Mouse (Mus musculus): ENCODE measurements around the gene Setdb2.
A peak's percentile ranks its signal among the peaks of the same experiment; 100 is the strongest.
"Not testable (repeated sequence)": the region's sequence is repeated elsewhere in the genome, so short reads cannot be mapped to it uniquely, and the experiment has no call there.

The Setdb2 gene

GRCm38 (mm10) chr14:59440558-59441471 is at the start of gene Setdb2, which contains the start of gene Cab39l:
Gene Setdb2 (minus strand): TSS chr14:59440884.
Gene Cab39l (plus strand): TSS chr14:59440972.
- peak; percentile 96 for DNase-seq

GRCm38 (mm10) chr14:59485247-59485810 is 44.6 kb upstream of the Setdb2 start:
- peak in 1 of 2 experiments; percentile 34 for DNase-seq

DNA sequence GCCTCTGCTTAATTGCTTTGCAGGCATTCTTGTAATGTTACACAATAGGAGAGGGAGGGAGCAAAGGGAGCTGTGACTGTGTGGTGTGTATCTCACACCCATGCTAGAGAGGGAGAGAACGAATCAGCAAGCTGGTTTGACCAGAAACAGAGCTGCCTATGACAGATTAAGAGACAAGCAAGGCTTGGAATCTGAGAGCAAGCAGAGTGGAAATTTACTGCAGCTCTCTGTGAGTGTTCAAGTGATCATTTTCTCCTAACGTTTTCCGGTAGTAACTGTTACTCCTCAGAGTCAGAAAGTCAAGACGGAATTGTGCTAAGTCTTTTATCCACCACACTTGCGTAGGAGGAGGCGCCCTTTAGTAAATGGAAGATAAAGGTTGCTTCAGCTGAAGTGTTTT is 38.0 kb upstream of the Setdb2 start:
- DNase-seq = peak; percentile 32 to 67

- peak; percentile 34 to 39 for DNase-seq
Observed at GRCm38 (mm10) chr14:59470781-59471180, 30.1 kb upstream of the Setdb2 start.

DNA sequence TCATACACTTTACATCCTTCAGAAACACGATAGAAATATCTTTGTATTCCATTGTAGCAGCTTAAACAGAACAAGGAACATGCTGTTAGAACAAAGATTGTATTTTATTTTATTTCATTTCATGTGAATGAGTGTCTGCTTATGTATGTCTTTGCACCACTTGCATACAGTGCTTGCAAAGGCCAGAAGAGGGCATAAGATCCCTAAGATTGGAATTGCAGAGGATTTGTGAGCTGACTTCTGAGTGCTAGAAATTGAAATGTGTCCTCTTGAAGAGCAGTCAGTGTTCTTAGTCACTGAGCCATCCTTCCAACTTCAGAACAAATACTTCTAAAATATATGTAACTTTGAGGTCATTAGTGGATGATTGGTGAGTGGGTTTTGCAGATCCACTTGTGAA is 27.1 kb upstream of the Setdb2 start:
- DNase-seq = peak in 1 of 2 experiments; percentile 30

- no peak for DNase-seq
Observed at GRCm38 (mm10) chr14:59466503-59466902, 25.8 kb upstream of the Setdb2 start.

- DNase-seq = no peak
Observed at GRCm38 (mm10) chr14:59447981-59448380, 7.3 kb upstream of the Setdb2 start.

DNA sequence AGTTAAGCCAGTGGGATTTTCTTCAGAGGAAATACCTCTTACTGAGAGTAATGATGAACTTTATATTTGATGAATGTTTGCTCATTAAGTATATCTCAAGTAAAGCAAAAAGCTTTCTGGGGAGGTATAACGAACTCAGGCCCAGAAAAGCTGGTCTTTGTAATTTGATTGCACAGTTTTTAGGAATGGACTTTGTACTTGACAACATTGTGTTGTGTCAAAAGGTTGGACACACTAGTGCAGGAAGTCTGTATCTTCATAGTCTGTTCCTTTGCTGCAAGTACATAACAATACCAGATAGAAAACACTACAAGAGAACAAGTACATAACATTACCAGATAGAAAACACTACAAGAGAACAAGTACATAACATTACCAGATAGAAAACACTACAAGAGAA is 4.7 kb upstream of the Setdb2 start:
- no peak for DNase-seq

- no peak for DNase-seq
Observed at GRCm38 (mm10) chr14:59441472-59441805, 755 bp upstream of the Setdb2 start.

- no peak for DNase-seq
Observed at GRCm38 (mm10) chr14:59440039-59440438, 645 bp downstream of the Setdb2 start.

DNA sequence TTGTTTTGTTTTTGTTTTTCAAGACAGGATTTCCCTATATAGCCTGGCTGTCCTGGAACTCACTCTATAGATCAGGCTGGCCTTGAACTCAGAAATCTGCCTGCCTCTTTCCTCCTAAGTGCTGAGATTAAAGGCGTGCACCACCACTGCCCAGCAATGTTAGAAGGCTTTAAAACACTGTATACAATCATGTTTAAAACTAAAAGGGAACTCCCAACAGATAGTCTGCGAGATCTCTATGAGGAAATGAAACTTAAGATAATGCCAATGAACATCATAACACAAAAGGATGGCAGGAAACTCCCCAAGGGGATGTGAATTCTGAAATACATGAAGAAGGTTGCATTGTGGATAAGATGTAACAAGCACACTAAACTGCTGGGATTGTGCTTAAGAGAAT is 2.2 kb downstream of the Setdb2 start:
- no peak for DNase-seq

- no peak for DNase-seq
Observed at GRCm38 (mm10) chr14:59437398-59437797, 3.3 kb downstream of the Setdb2 start.

DNA sequence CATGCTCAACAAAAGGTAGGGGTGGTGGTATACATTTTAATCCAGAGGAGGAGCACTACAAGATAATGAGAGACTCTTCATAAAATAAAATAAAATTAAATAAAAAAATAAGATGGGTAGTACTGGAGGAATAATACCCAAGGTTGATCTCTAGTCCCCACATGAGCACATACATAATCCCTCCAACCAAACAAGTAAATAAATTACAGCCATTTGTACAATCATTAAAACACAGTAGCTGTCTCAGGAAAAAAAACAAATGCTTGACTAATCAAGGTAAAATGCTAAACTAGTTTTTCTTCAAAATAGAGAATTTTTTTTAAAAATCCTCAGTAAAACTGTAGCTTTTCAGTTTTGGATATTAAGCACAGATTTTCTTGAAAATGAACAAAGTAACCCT is 5.5 kb downstream of the Setdb2 start:
- DNase-seq = no peak

DNA sequence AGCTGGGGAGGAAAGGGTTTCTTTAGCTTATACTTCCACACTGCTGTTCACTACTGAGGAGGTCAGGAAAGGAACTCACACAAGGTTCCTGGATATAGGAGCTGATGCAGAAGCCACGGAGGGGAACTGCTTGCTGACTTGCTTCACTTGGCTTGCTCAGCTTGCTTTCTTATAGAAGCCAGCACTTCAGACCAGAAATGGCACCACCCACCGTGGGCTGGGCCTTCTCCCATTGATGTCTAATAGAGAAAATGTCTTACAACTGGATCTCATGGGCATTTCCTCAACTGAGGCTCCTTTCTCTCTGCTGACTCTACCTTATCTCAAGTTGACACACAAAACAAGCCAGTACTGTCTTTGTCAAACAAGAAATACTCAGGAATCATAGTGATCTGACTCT is 6.8 kb downstream of the Setdb2 start:
- DNase-seq = no peak

GRCm38 (mm10) chr14:59430556-59430955 is 10.1 kb downstream of the Setdb2 start:
- DNase-seq = no peak

DNA sequence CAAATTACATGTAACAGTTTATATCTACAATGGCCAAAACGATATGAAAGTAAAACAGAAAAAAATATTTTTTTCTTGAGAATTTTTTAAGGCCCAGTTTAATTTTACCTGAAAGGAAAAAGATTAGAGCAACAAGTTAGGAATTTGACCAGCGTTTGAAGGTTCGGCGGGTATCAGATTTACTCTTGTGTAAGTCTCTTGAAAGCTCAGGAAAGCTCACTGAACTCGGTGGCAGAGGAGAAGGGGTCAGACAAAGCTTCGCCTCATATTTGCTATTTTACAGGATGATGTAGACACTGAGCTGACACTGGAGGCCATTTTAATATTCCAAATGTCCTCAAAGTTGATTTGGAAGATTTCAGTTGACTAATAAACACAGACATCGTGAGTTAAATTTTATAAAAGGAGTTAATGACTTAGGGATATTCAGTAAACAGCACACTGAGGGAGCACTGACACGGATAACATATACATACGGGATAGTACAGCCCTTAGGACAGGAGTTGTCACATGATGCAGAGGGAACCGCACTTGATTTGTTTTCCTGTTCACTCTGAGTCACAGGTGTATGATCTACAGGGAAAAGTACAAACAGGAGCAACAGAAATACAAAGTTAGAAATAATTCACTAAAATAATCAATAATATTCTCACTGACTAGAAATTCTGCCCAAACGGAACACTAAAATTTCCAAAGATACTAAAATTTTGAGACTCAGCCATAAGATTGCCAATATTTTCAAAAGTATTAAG is 17.6 kb downstream of the Setdb2 start:
- DNase-seq = no peak

DNA sequence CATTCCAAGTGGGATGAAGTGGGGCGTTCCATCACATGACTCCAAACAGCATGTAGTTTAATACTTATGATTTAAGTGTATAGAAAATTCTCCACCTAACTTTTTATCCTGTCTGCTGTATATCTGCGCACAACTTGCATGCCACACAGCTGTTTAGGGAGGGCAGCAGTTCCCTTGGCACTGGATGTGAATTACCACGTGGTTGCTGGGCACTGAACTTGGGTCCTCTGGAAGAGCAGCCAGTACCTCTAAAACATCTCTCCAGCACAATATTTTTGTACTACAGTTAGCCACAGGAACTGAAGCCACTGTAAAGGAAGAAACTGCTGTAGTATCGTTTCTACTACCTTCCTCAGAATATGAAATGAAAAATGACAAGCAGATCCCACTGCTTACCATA is 22.5 kb downstream of the Setdb2 start:
- no peak for DNase-seq

GRCm38 (mm10) chr14:59414979-59415378 is 25.7 kb downstream of the Setdb2 start:
- not testable (repeated sequence) for DNase-seq

- DNase-seq = peak; percentile 3 to 10
Observed at GRCm38 (mm10) chr14:59396999-59397398, 43.7 kb downstream of the Setdb2 start.

GRCm38 (mm10) chr14:59395281-59395680 is 45.4 kb downstream of the Setdb2 start, which contains the start of gene Phf11c:
Gene Phf11c (minus strand): TSS chr14:59395381.
- DNase-seq = no peak

DNA sequence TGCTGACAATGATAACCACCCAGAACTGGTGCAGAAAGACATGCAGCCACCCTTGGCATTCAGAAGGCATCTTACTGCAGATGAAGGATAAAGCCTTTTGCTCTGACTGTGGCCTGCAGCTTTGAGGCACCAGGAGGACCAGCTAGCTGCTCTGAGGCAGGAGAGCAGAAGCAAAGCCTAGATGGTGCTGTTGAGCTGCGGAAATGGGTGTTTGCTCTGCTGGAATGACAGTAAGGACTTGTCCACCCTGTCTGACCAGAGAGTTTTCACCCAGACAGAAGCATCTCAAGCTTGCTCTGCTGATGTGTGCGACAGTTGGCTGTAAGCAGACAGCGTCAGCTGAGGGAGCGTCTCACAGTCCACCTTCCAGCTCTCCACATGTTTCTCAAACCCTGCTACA is 50.5 kb downstream of the Setdb2 start:
- peak in 1 of 2 experiments; percentile 19 for DNase-seq

GRCm38 (mm10) chr14:59389532-59389931 is 51.2 kb downstream of the Setdb2 start:
- no peak for DNase-seq

GRCm38 (mm10) chr14:59370348-59371068 is 70.2 kb downstream of the Setdb2 start:
- no peak for DNase-seq

All from lung, adult 18-20 months (tissue).